Mouse (Mus musculus): ENCODE data around the gene Foxe3. TPM values are rescaled to one million over a fixed set of nuclear protein-coding genes. Genes with fewer than 3 reads are reported as not detected.

Gene Foxe3
- polyA plus RNA-seq, 1 experiment from 2014 or later: not detected

DNA sequence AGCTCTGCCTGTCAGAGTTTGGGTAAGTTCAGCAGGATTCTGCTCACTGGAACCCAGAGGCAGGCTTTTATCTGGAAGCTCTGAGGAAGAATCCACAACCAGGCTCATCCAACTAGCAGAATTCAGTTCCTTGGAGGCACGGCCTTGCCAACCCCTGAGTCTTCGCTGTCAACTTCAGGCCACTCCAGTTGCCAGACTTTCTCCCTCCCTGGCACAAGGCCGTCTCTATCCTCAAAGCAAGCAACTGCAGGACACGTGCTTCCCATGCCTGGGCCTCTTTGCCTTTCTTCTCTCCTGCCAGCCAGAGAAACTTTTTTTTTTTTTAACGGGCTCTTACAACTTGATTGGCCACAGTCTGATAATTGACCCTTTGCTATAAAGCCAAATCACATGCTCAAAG lies 19.2 kb upstream of the Foxe3 start:
- 43% methylated on average over 5 of the region's 5 CpGs for WGBS
- Histone ChIP-seq H3K9ac (no peak overlapping the region), H3K4me2 (no peak overlapping the region), H3K4me3 (replicated peaks) (no peak overlapping the region), H3K36me3 (no peaks in the 10 kb centered on the region), H3K27me3 (replicated peaks) (0 out of 2 replicates have a peak, but pooled peaks cover 5% of the 10 kb centered on the region), H3K9me3 (no peaks in the 10 kb centered on the region), H3K27ac (no peak overlapping the region), H3K4me1 (no peaks in the 10 kb centered on the region)
- ATAC-seq (ENCODE audit: insufficient read depth, low FRiP score, low read depth): no peak

- Histone ChIP-seq H3K27ac (no peak overlapping the region), H3K9ac (no peak overlapping the region), H3K27me3 (replicated peaks) (no peaks in the 10 kb centered on the region), H3K4me2 (no peak overlapping the region), H3K4me3 (replicated peaks) (no peak overlapping the region), H3K9me3 (no peaks in the 10 kb centered on the region), H3K4me1 (no peaks in the 10 kb centered on the region), H3K36me3 (no peaks in the 10 kb centered on the region)
- 58% methylated on average over 8 of the region's 8 CpGs for WGBS
- ATAC-seq (ENCODE audit: insufficient read depth, low FRiP score, low read depth): no peak
Observed at GRCm38 (mm10) chr4:114942583-114942982, 16.8 kb upstream of the Foxe3 start.

- no peaks in the 10 kb centered on the region for H3K9me3 ChIP-seq
- no peak overlapping the region for H3K4me2 ChIP-seq
- H3K27ac ChIP-seq: no peak overlapping the region
- no peak overlapping the region for H3K9ac ChIP-seq
- ATAC-seq (ENCODE audit: insufficient read depth, low FRiP score, low read depth): no peak
- WGBS: 52% methylated on average over 4 of the region's 4 CpGs
- no peaks in the 10 kb centered on the region for H3K27me3 ChIP-seq (replicated peaks)
- H3K36me3 ChIP-seq: no peaks in the 10 kb centered on the region
- no peak overlapping the region for H3K4me3 ChIP-seq (replicated peaks)
- no peaks in the 10 kb centered on the region for H3K4me1 ChIP-seq
Observed at GRCm38 (mm10) chr4:114942112-114942511, 16.3 kb upstream of the Foxe3 start.

DNA sequence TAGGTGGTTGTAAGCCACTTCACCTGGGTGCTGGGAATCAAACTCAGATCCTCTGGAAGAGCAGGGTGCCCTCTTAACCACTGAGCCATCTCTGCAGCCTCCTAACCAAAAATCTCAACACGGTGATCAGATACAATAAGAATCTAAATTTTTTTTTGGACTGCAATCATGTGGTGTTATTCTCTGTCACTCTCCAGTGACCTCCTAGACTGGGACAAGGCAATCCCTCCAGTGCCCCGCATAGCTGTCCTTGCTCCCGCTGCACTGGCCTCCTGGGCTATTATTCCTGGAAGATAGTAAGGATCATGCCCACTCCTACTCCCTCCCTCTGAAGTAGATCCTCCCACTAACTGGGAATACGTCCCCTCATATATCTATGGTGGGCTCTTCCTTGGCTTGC lies 15.5 kb upstream of the Foxe3 start:
- Histone ChIP-seq H3K36me3 (no peaks in the 10 kb centered on the region), H3K4me3 (replicated peaks) (no peak overlapping the region), H3K9me3 (no peaks in the 10 kb centered on the region), H3K4me2 (no peak overlapping the region), H3K9ac (no peak overlapping the region), H3K27ac (no peak overlapping the region), H3K27me3 (replicated peaks) (no peaks in the 10 kb centered on the region), H3K4me1 (no peaks in the 10 kb centered on the region)
- no peak for ATAC-seq (ENCODE audit: insufficient read depth, low FRiP score, low read depth)
- 85% methylated on average over 4 of the region's 4 CpGs for WGBS

GRCm38 (mm10) chr4:114938248-114938647 lies 12.4 kb upstream of the Foxe3 start:
- Histone ChIP-seq H3K9ac (no peak overlapping the region), H3K4me1 (no peaks in the 10 kb centered on the region), H3K9me3 (no peaks in the 10 kb centered on the region), H3K4me3 (replicated peaks) (no peak overlapping the region), H3K4me2 (no peak overlapping the region), H3K36me3 (no peaks in the 10 kb centered on the region), H3K27me3 (replicated peaks) (no peaks in the 10 kb centered on the region), H3K27ac (no peak overlapping the region)
- WGBS: 53% methylated on average over 3 of the region's 3 CpGs
- ATAC-seq (ENCODE audit: insufficient read depth, low FRiP score, low read depth): no peak

GRCm38 (mm10) chr4:114937459-114938047 lies 11.7 kb upstream of the Foxe3 start:
- no peak overlapping the region for H3K4me2 ChIP-seq
- no peak overlapping the region for H3K27ac ChIP-seq
- H3K27me3 ChIP-seq (replicated peaks): no peaks in the 10 kb centered on the region
- no peaks in the 10 kb centered on the region for H3K36me3 ChIP-seq
- no peaks in the 10 kb centered on the region for H3K9me3 ChIP-seq
- no peak overlapping the region for H3K4me3 ChIP-seq (replicated peaks)
- ATAC-seq (ENCODE audit: insufficient read depth, low FRiP score, low read depth): no peak
- no peak overlapping the region for H3K9ac ChIP-seq
- no peaks in the 10 kb centered on the region for H3K4me1 ChIP-seq
- WGBS: 66% methylated on average over 4 of the region's 4 CpGs

DNA sequence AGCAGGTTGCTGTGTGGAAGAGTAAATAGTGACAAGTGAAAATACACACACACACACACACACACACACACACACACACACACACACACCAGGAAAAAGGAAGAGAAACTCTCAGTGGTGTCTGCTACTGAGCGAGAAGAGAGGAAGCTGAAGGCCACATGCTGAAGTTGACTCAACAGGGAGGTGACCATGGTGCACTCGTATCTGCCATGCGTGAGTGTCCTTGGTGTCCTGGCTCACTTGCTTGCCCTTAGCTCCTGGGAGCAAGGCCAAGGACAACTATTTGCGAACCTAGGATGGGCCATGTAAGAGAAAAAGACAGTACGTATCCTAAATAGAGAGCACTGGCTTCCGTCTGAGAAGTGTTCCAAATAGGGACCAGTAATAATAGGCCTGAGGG lies 8.4 kb upstream of the Foxe3 start:
- H3K4me1 ChIP-seq: no peaks in the 10 kb centered on the region

DNA sequence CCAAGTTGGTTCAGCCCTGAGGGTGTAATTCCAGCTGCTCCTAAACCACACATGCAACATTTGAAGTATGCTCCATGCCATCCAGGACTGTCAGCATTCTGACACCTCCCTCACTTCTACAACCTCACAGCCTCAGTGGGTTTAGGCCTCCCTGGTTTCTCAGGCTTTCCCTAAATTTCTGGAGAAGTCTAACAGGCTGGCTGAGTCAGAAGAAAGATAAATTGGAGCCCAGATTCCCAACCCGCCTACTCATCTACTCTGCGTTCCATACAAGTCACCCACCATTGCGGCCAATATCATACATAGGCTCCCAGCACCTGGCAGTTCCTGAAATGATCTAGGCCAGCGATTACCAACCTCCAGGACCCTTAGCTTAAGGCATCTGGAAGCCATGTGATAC lies 6.9 kb upstream of the Foxe3 start:
- 87% methylated on average over 4 of the region's 4 CpGs for WGBS
- ATAC-seq (ENCODE audit: insufficient read depth, low FRiP score, low read depth): no peak
- Histone ChIP-seq H3K36me3 (no peaks in the 10 kb centered on the region), H3K4me2 (no peak overlapping the region), H3K27me3 (replicated peaks) (peaks cover 22% of the 10 kb centered on the region), H3K4me1 (no peaks in the 10 kb centered on the region), H3K4me3 (replicated peaks) (no peak overlapping the region), H3K27ac (no peak overlapping the region), H3K9ac (no peak overlapping the region), H3K9me3 (no peaks in the 10 kb centered on the region)

More for the DNA sequence above, 8.4 kb upstream of the Foxe3 start:
- Histone ChIP-seq H3K9ac (no peak overlapping the region), H3K4me3 (replicated peaks) (no peak overlapping the region), H3K9me3 (no peaks in the 10 kb centered on the region), H3K27ac (no peak overlapping the region), H3K27me3 (replicated peaks) (peaks cover 10% of the 10 kb centered on the region; the same call in 1 of the 2 replicates), H3K4me2 (no peak overlapping the region), H3K36me3 (no peaks in the 10 kb centered on the region)
- no peak for ATAC-seq (ENCODE audit: insufficient read depth, low FRiP score, low read depth)
- 82% methylated on average over 6 of the region's 6 CpGs for WGBS

- Histone ChIP-seq H3K27me3 (replicated peaks) (peaks cover 58% of the 10 kb centered on the region), H3K27ac (no peak overlapping the region), H3K4me3 (replicated peaks) (no peak overlapping the region), H3K9ac (no peak overlapping the region), H3K4me2 (no peak overlapping the region), H3K9me3 (no peaks in the 10 kb centered on the region), H3K4me1 (peaks cover 16% of the 10 kb centered on the region), H3K36me3 (no peaks in the 10 kb centered on the region)
- ATAC-seq (ENCODE audit: insufficient read depth, low FRiP score, low read depth): no peak
- 42% methylated on average over 15 of the region's 15 CpGs for WGBS
Observed at GRCm38 (mm10) chr4:114929155-114929554, 3.3 kb upstream of the Foxe3 start.

DNA sequence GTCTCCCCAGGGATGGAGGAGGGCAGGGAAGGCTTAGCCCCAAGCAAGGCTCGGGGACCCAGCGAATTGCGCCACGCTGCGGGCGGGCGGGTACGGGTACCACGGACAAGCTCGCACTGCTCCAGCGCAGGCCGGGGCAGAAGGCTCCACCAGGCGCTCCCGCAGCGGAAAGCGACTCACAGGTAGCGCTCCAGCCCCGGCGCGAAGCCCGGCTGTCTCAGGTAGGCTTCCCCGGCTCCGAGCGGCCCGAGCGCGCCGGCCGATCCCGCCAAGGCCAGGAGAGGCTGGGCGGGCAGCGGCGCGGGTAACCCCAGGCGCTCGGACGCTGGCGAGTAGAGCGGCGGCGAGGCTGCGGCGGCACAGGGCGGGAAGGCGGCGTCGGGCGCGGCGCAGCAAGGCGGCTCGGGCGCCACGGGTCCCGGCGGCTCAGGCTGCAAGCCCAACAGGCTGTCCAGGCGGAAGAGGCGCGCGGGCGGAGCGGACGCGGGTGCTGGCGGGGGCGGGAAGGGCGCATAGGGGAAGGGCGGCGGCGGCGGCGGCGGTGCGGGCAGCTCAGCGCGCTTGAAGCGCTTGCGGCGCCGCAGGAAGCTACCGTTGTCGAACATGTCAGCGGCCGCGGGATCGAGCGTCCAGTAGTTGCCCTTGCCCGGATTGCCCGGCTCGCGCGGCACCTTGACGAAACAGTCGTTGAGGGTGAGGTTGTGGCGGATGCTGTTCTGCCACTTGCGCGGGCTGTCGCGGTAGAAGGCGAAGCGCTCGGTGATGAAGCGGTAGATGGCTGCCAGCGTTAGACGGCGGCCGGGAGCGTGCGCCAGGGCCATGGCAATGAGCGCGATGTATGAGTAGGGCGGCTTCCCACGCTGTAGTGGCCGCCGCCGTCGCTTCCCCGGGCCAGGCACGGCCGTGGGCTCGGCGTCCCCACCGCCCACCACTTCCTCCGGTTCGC lies 569 bp downstream of the Foxe3 start:
- under 1% methylated on average over 124 of the region's 125 CpGs for WGBS
- peak; percentile 39; the same call in 1 of the 2 replicates for ATAC-seq (ENCODE audit: insufficient read depth, low FRiP score, low read depth)
- H3K4me1 ChIP-seq: peaks cover 16% of the 10 kb centered on the region
- H3K36me3 ChIP-seq: no peaks in the 10 kb centered on the region
- no peak overlapping the region for H3K9ac ChIP-seq
- no peaks in the 10 kb centered on the region for H3K9me3 ChIP-seq
- peaks cover 74% of the 10 kb centered on the region for H3K27me3 ChIP-seq (replicated peaks)
- peak overlapping the region; percentile 43 for H3K4me3 ChIP-seq (replicated peaks)
- peak overlapping the region; percentile 79 for H3K4me2 ChIP-seq
- H3K27ac ChIP-seq: no peak overlapping the region

DNA sequence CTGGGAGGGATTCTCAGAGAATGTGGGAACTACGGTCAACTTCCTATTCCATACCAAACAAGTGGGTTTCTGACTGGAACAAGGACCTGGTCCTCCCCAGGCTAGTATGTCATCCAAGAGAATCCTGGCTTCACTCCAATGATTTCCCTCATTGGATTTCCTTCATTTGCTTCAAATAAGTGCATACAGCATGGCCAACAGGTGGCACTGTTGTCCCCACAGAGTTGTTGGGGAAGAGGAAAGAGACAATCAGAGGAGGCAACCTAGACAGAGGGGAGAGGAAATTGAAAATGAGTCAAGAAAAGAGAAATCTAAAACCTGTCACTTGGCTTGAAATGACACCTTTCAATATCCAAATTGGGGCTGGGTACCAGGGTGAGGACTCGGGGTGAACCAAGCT lies 8.7 kb downstream of the Foxe3 start:
- ATAC-seq (ENCODE audit: insufficient read depth, low FRiP score, low read depth): no peak
- no peaks in the 10 kb centered on the region for H3K9me3 ChIP-seq
- H3K9ac ChIP-seq: no peak overlapping the region
- H3K4me3 ChIP-seq (replicated peaks): no peak overlapping the region
- H3K27me3 ChIP-seq (replicated peaks): peaks cover 53% of the 10 kb centered on the region
- WGBS: 46% methylated on average over 2 of the region's 2 CpGs
- no peaks in the 10 kb centered on the region for H3K4me1 ChIP-seq
- no peak overlapping the region for H3K4me2 ChIP-seq
- no peaks in the 10 kb centered on the region for H3K36me3 ChIP-seq
- no peak overlapping the region for H3K27ac ChIP-seq

DNA sequence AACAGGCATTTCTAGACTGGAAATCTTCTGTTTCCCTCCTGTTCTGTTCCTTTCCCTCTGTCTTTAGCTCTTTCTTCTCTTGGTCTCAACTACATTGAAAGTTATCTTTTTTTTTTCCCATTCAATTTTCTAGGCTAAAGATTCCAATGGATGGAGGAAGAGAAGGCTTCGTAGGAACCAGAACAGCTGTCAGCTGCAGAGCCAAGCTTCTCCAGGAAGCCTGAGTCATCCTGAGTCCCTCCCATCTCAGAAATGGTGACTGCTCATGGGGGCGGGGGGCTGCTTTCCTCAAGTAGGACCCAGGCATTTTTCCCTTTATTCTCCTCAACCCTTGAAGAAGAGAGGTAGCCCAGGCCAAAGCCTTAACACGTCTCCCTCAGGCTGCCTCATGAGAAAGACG lies 9.8 kb downstream of the Foxe3 start:
- Histone ChIP-seq H3K4me3 (replicated peaks) (no peak overlapping the region), H3K36me3 (no peaks in the 10 kb centered on the region), H3K9ac (no peak overlapping the region), H3K27ac (no peak overlapping the region), H3K4me1 (no peaks in the 10 kb centered on the region), H3K4me2 (no peak overlapping the region), H3K9me3 (no peaks in the 10 kb centered on the region), H3K27me3 (replicated peaks) (peaks cover 60% of the 10 kb centered on the region)
- 40% methylated on average over 4 of the region's 4 CpGs for WGBS
- no peak for ATAC-seq (ENCODE audit: insufficient read depth, low FRiP score, low read depth)
